8 mouse cellular contexts compared by ENCODE assay signal in the genomic region with DNA sequence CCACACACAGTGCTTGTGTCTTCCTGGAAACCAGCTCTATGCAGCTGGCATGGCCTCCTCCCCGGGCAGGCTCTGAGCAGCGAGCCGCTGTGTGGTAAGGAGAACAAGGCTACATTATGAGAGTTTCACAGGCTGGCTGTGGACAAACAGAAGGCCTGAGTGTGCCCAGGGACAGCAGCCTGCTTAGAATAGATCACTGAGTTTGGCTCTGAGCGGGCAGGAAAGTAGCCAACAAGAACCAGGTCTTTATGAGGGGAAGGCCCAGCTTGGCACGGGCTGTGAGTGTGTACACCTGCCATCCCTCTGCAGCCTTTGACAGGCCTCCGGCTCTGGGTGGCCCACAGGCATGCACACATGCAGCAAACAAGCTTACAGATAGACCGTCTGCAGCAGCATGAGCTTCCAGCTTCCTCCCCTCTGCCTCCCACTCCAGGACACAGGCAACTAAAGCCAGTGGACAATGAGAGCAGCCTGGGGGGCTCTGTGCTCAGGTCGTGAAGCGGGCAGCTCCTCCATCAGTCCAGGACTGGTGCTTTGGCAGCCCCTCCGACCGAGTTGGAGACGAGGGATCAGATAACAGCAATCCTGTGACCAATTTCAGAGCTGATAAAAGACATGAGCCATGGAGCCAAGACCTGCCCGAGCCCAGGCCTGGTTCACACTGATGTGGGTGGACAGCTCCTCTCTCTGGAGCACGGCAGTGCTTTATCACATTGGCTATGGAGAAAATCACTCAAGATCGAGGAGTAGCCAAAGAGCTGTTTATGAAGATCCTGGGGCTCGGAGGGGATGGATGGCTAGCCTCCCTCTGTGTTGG. TPM values are rescaled to one million over a fixed set of nuclear protein-coding genes. Genes with fewer than 3 reads are reported as not detected.
DNase-seq lines count a peak whose midpoint lies in the region; ATAC-seq lines count a peak whose summit lies in the region.

No protein-coding gene starts in this region.

- H3K27ac ChIP-seq in heart, embryonic 11.5 days (ENCODE audit: low read depth, low read length): no peak overlapping the region
- H3K27ac ChIP-seq in liver, embryonic 13.5 days: peak overlapping the region; percentile 98

- no peak overlapping the region for H3K9ac ChIP-seq in heart, embryonic 11.5 days (ENCODE audit: low read depth, low read length)
- peak overlapping the region; percentile 61 for H3K9ac ChIP-seq in liver, embryonic 13.5 days

- DNase-seq in heart, adult 8-10 months (ENCODE audit: low spot score): peak; percentile 46
- DNase-seq in cerebellum, adult 8-10 months: peak; percentile 88
- peak; percentile 40 to 55 for DNase-seq in heart, postnatal 14 days
- no peak for DNase-seq in liver, embryonic 13.5 days
- no peak for DNase-seq in lung, postnatal 25 days (ENCODE audit: low spot score)
- no peak for DNase-seq in retina, postnatal 1 day
- DNase-seq in adrenal gland, postnatal 4 days (ENCODE audit: low spot score in 2 of 2): no peak

- no peak overlapping the region for H3K4me2 ChIP-seq in heart, embryonic 11.5 days
- H3K4me2 ChIP-seq in liver, embryonic 13.5 days: peak overlapping the region; percentile 75

- H3K4me1 ChIP-seq in heart, embryonic 11.5 days (ENCODE audit: control insufficient read depth, insufficient read depth, low read length): peaks cover 19% of the 10 kb centered on the region
- peaks cover 78% of the 10 kb centered on the region for H3K4me1 ChIP-seq in liver, embryonic 13.5 days (replicated peaks)

- no peaks in the 10 kb centered on the region for H3K36me3 ChIP-seq in heart, embryonic 11.5 days (ENCODE audit: control insufficient read depth, insufficient read depth, low read length)
- no peaks in the 10 kb centered on the region for H3K36me3 ChIP-seq in liver, embryonic 13.5 days

- ATAC-seq in heart, embryonic 11.5 days (replicated peaks; ENCODE audit: insufficient number of reproducible peaks, low FRiP score, low TSS enrichment): no peak
- no peak for ATAC-seq in liver, embryonic 13.5 days (ENCODE audit: low read depth)

- H3K4me3 ChIP-seq in heart, embryonic 11.5 days (ENCODE audit: low read depth, low read length): no peak overlapping the region
- H3K4me3 ChIP-seq in liver, embryonic 13.5 days (replicated peaks): no peak overlapping the region

- WGBS in heart, embryonic 11.5 days (ENCODE audit: insufficient replicate concordance): 49% methylated on average over 16 of the region's 16 CpGs
- WGBS in liver, embryonic 13.5 days (ENCODE audit: insufficient replicate concordance): 67% methylated on average over 16 of the region's 16 CpGs

- intact Hi-C loops in heart, postnatal 14 days (cut with DNase I): loop anchor here (2.0 kb wide), 1 partner anchor 44 kb away; no protein-coding TSS in a partner anchor

- H3K27me3 ChIP-seq in heart, embryonic 11.5 days (ENCODE audit: control insufficient read depth, insufficient read depth, low read length): no peaks in the 10 kb centered on the region; the same call in 1 of the 2 replicates
- H3K27me3 ChIP-seq in liver, embryonic 13.5 days: peaks cover 8% of the 10 kb centered on the region

- H3K9me3 ChIP-seq in heart, embryonic 11.5 days (replicated peaks; ENCODE audit: control insufficient read depth, low read length): no peaks in the 10 kb centered on the region
- H3K9me3 ChIP-seq in liver, embryonic 13.5 days (replicated peaks): no peaks in the 10 kb centered on the region

RNA-seq across cellular contexts. Expression of a gene that starts 9.4 kb away (rescaled TPM):
- total RNA-seq in heart, adult 8-10 months (2022): 10 to 100 TPM; 10.6 to 11.4 (median 11.3) TPM
- polyA plus RNA-seq in heart, embryonic 11.5 days (2014; fragmentation: Nextera tagmentation; extraction: Ambion mirVana): 20.0 and 20.1 TPM in 2 replicates
- 10 to 100 TPM; 11.9 to 12.2 TPM for total RNA-seq in heart, postnatal 14 days (2021)
- 15.5 and 16.7 TPM in 2 replicates for polyA plus RNA-seq in liver, embryonic 13.5 days (2015; fragmentation: Nextera tagmentation; extraction: Ambion mirVana)
- total RNA-seq in adrenal gland, postnatal 4 days (2021): 10 to 100 TPM; 25.7 to 27.5 TPM

RNA-seq across cellular contexts. Expression of a gene that starts 43.2 kb away (rescaled TPM):
- 10 to 100 TPM; 89.7 to 97.8 (median 92.7) TPM for total RNA-seq in heart, adult 8-10 months (2022)
- 27.8 and 32.0 TPM in 2 replicates for polyA plus RNA-seq in heart, embryonic 11.5 days (2014; fragmentation: Nextera tagmentation; extraction: Ambion mirVana)
- total RNA-seq in heart, postnatal 14 days (2021): 10 to 100 TPM; 88.3 to 89.1 TPM
- polyA plus RNA-seq in liver, embryonic 13.5 days (2015; fragmentation: Nextera tagmentation; extraction: Ambion mirVana): 21.9 and 25.3 TPM in 2 replicates
- total RNA-seq in adrenal gland, postnatal 4 days (2021): 10 to 100 TPM; 55.2 to 62.3 TPM

RNA-seq across cellular contexts. Expression of a gene that starts 57.6 kb away (rescaled TPM):
- 100 to 1,000 TPM; 261 to 277 (median 272) TPM for total RNA-seq in heart, adult 8-10 months (2022)
- 420 and 433 TPM in 2 replicates for polyA plus RNA-seq in heart, embryonic 11.5 days (2014; fragmentation: Nextera tagmentation; extraction: Ambion mirVana)
- 100 to 1,000 TPM; 270 to 275 TPM for total RNA-seq in heart, postnatal 14 days (2021)
- polyA plus RNA-seq in liver, embryonic 13.5 days (2015; fragmentation: Nextera tagmentation; extraction: Ambion mirVana): 184 and 217 TPM in 2 replicates
- total RNA-seq in adrenal gland, postnatal 4 days (2021): 100 to 1,000 TPM; 495 to 515 TPM

Comparison
In these comparisons a context has a peak if more than half of its experiments do, and no peak if none do; other contexts are left out.
1. DNase-seq: peak in heart, adult 8-10 months (single experiment), cerebellum, adult 8-10 months (single experiment) and heart, postnatal 14 days (2 of 2); none in liver, embryonic 13.5 days (single experiment), lung, postnatal 25 days (single experiment), retina, postnatal 1 day (single experiment) and adrenal gland, postnatal 4 days (0 of 2).